Mouse (Mus musculus): ENCODE results near the gene Prm2. TPM values are rescaled to one million over a fixed set of nuclear protein-coding genes. Genes with fewer than 3 reads are reported as not detected.
A peak's percentile ranks its signal among the peaks of the same experiment; 100 is the strongest.
"Not testable (repeated sequence)": the region's sequence is repeated elsewhere in the genome, so short reads cannot be mapped to it uniquely, and the experiment has no call there.

The Prm2 gene
- polyA plus RNA-seq, 1 experiment from 2014 or later, result not detected

DNA sequence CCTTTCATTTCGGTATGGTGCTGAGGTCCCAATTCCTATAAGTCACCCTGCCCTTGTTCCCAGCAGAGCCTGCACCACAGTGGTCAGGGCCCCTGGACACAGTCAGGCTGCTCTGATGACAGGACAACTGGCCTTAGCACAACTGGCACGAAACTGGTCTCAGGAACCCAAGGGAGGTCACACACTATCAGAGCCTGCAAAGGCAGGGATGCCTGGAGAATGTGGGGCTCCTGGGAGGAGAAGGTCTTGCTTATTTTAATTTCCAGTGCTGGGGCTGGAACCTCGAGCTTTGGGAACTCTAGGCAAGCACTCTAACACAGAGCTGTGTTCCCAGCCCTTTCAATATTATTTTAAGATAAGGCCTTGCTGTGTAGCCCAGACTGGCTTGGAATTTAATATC lies 24.0 kb upstream of the Prm2 start:
- H3K36me3 ChIP-seq (ENCODE audit: control insufficient read depth, insufficient read depth, low read length), result no peaks in the 10 kb centered on the region
- H3K9me3 ChIP-seq (replicated peaks; ENCODE audit: control insufficient read depth, low read length), result no peaks in the 10 kb centered on the region
- no peaks in the 10 kb centered on the region for H3K4me1 ChIP-seq (ENCODE audit: control insufficient read depth, insufficient read depth, low read length)
- ATAC-seq (ENCODE audit: insufficient read depth, low FRiP score), result no peak
- H3K4me3 ChIP-seq (replicated peaks; ENCODE audit: low read length), result no peak overlapping the region
- H3K27ac ChIP-seq (ENCODE audit: low read length), result no peak overlapping the region
- H3K9ac ChIP-seq (ENCODE audit: low read length), result no peak overlapping the region; the same call in 1 of the 2 replicates
- H3K27me3 ChIP-seq (ENCODE audit: control insufficient read depth, insufficient read depth, low read length), result no peaks in the 10 kb centered on the region
- no peak overlapping the region for H3K4me2 ChIP-seq (ENCODE audit: low read depth, low read length)
- WGBS, result 66% methylated on average over 3 of the region's 3 CpGs

DNA sequence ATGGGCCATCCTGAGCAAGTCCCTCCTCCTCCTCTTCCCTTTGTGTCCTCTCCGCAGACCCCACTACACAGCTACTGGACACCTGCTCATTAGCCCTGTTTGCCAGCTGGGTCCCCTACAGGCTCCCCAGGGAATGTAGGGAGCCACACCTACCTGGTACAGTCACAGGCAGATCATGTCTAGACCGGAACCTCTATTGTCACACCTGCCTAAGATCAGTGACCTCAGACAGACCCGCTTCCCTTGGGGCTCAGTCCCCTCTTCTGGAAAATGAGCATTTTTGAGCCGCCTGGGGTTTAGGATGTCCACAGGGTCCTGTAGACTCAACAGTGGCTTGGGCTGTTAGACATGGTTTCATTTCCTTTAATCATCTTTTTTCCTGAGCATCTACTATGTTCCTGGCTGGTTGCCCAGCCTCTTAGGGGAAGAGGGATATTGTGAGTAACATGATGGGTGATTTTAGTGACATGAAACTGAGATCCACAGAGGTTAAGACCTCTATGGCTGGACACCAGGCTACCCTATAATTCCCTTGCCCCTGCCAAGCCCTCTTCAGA lies 22.7 kb upstream of the Prm2 start:
- no peak overlapping the region for H3K4me3 ChIP-seq (replicated peaks; ENCODE audit: low read length)
- no peaks in the 10 kb centered on the region for H3K4me1 ChIP-seq (ENCODE audit: control insufficient read depth, insufficient read depth, low read length)
- H3K9ac ChIP-seq (ENCODE audit: low read length), result no peak overlapping the region
- H3K9me3 ChIP-seq (replicated peaks; ENCODE audit: control insufficient read depth, low read length), result no peaks in the 10 kb centered on the region
- no peaks in the 10 kb centered on the region for H3K36me3 ChIP-seq (ENCODE audit: control insufficient read depth, insufficient read depth, low read length)
- ATAC-seq (ENCODE audit: insufficient read depth, low FRiP score), result no peak
- H3K27me3 ChIP-seq (ENCODE audit: control insufficient read depth, insufficient read depth, low read length), result no peaks in the 10 kb centered on the region
- H3K27ac ChIP-seq (ENCODE audit: low read length), result no peak overlapping the region
- 75% methylated on average over 4 of the region's 4 CpGs for WGBS
- H3K4me2 ChIP-seq (ENCODE audit: low read depth, low read length), result no peak overlapping the region

DNA sequence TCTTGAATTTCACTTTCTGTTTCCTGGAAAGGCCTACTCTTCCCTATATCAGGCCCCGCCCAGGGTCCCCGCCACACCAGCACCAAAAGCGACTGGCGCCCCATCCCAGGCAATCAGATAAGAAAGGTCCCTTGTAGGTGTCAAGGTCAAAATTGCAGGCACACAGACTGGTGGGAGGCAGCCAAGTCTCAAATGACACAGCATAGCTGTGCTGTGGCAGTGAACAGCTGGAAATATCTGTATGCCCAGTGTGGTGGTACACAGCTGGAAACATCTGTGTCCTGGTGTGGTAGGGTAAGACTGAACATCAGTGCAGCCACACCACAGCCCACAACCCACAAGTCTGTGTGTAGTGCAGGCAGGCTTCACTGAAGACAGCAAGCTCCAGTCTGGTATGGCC lies 18.9 kb upstream of the Prm2 start:
- Histone ChIP-seq H3K27me3 (ENCODE audit: control insufficient read depth, insufficient read depth, low read length) (no peaks in the 10 kb centered on the region), H3K4me1 (ENCODE audit: control insufficient read depth, insufficient read depth, low read length) (no peaks in the 10 kb centered on the region; the same call in 1 of the 2 replicates), H3K27ac (ENCODE audit: low read length) (no peak overlapping the region), H3K36me3 (ENCODE audit: control insufficient read depth, insufficient read depth, low read length) (no peaks in the 10 kb centered on the region), H3K4me3 (replicated peaks; ENCODE audit: low read length) (no peak overlapping the region), H3K9ac (ENCODE audit: low read length) (no peak overlapping the region), H3K4me2 (ENCODE audit: low read depth, low read length) (no peak overlapping the region), H3K9me3 (replicated peaks; ENCODE audit: control insufficient read depth, low read length) (no peaks in the 10 kb centered on the region)
- WGBS, result 53% methylated on average over 4 of the region's 4 CpGs
- ATAC-seq (ENCODE audit: insufficient read depth, low FRiP score), result no peak

DNA sequence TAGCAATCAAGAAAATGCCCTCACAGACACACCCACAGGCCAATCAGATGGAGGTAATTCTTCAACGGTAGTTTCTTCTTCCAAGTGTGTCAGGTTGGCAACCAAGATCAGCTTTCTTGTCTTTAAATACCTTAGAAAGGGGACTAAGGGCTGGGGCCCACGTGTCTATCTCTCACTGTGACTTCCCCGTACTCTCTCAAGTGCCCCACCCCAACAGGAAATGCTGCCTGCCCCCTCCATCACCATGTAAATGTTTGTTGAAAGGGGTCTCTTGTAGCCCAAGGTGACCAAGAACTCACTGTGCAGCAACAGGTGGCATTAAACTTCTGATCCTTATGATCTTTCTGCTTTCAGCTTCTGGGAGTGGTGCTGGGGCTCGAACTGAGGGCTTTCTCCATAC lies 17.8 kb upstream of the Prm2 start:
- Histone ChIP-seq H3K9me3 (replicated peaks; ENCODE audit: control insufficient read depth, low read length) (no peaks in the 10 kb centered on the region), H3K9ac (ENCODE audit: low read length) (no peak overlapping the region), H3K4me3 (replicated peaks; ENCODE audit: low read length) (no peak overlapping the region), H3K36me3 (ENCODE audit: control insufficient read depth, insufficient read depth, low read length) (no peaks in the 10 kb centered on the region), H3K4me2 (ENCODE audit: low read depth, low read length) (no peak overlapping the region), H3K27ac (ENCODE audit: low read length) (no peak overlapping the region), H3K27me3 (ENCODE audit: control insufficient read depth, insufficient read depth, low read length) (no peaks in the 10 kb centered on the region), H3K4me1 (ENCODE audit: control insufficient read depth, insufficient read depth, low read length) (no peaks in the 10 kb centered on the region; the same call in 1 of the 2 replicates)
- WGBS, result 76% methylated on average over 4 of the region's 4 CpGs
- no peak for ATAC-seq (ENCODE audit: insufficient read depth, low FRiP score)

DNA sequence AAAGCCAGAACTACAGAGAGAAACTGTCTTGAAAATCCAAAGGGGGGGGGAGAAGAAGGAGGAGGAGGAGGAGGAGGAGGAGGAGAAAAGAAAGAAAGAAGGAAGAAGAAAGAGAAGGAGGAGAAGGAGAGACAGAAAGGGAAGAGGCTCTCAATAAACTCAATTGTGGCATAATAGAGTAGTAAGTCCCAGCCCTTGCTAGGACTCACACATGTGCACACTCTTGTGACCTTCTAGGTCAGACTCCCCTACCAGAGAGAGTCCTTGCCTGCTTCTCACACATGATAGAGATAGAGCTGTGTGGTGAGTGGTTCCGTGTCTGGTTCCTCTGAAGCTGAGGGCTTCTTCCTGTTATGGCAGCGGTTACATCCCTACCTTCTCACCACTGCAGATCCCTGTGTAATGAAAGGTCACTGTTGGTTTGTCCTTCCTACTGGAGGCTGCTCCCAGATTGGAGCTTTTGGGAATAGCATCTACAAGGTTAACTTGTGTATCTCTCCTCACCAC lies 17.0 kb upstream of the Prm2 start, which contains the start of gene Gm11172:
Gene Gm11172 (plus strand): TSS at position 51 of the 507 bp plus-strand sequence.
- no peak for ATAC-seq (ENCODE audit: insufficient read depth, low FRiP score)
- no peak within 1 kb of the TSS for H3K4me3 ChIP-seq (replicated peaks; ENCODE audit: low read length)
- H3K4me2 ChIP-seq (ENCODE audit: low read depth, low read length), result no peak within 1 kb of the TSS
- H3K9me3 ChIP-seq (replicated peaks; ENCODE audit: control insufficient read depth, low read length), result no peaks in the 10 kb centered on the region
- WGBS, result 82% methylated on average over 2 of the region's 2 CpGs
- H3K27me3 ChIP-seq (ENCODE audit: control insufficient read depth, insufficient read depth, low read length), result no peaks in the 10 kb centered on the region
- no peaks in the 10 kb centered on the region for H3K36me3 ChIP-seq (ENCODE audit: control insufficient read depth, insufficient read depth, low read length)
- no peak within 1 kb of the TSS for H3K9ac ChIP-seq (ENCODE audit: low read length)
- H3K27ac ChIP-seq (ENCODE audit: low read length), result no peak within 1 kb of the TSS
- H3K4me1 ChIP-seq (ENCODE audit: control insufficient read depth, insufficient read depth, low read length), result no peaks in the 10 kb centered on the region; the same call in 1 of the 2 replicates

DNA sequence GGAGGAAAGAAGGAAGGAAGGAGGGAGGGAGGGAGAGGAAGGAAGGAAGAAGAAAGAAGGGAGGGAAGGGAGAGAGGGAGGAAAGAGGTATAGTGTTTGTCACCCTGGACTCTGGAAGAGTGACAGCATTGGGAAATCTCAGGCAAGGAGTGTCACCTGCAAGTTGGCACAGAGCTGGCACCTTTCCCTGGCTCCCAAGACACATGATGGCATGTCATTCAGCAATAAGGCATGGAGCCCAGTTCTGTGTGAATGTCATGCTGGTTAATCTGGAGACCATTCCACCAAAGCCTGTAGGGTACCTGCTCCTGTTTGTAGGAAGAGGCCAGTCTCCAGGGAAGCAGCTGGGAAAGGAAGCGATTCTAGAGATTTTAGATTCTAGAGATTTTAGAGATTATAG lies 14.4 kb upstream of the Prm2 start:
- Histone ChIP-seq H3K9me3 (replicated peaks; ENCODE audit: control insufficient read depth, low read length) (no peaks in the 10 kb centered on the region), H3K4me2 (ENCODE audit: low read depth, low read length) (no peak overlapping the region), H3K4me3 (replicated peaks; ENCODE audit: low read length) (no peak overlapping the region), H3K36me3 (ENCODE audit: control insufficient read depth, insufficient read depth, low read length) (no peaks in the 10 kb centered on the region), H3K9ac (ENCODE audit: low read length) (no peak overlapping the region), H3K27ac (ENCODE audit: low read length) (no peak overlapping the region), H3K27me3 (ENCODE audit: control insufficient read depth, insufficient read depth, low read length) (no peaks in the 10 kb centered on the region), H3K4me1 (ENCODE audit: control insufficient read depth, insufficient read depth, low read length) (no peaks in the 10 kb centered on the region; the same call in 1 of the 2 replicates)
- WGBS, result 90% methylated on average over 1 of the region's 1 CpGs
- no peak for ATAC-seq (ENCODE audit: insufficient read depth, low FRiP score)

DNA sequence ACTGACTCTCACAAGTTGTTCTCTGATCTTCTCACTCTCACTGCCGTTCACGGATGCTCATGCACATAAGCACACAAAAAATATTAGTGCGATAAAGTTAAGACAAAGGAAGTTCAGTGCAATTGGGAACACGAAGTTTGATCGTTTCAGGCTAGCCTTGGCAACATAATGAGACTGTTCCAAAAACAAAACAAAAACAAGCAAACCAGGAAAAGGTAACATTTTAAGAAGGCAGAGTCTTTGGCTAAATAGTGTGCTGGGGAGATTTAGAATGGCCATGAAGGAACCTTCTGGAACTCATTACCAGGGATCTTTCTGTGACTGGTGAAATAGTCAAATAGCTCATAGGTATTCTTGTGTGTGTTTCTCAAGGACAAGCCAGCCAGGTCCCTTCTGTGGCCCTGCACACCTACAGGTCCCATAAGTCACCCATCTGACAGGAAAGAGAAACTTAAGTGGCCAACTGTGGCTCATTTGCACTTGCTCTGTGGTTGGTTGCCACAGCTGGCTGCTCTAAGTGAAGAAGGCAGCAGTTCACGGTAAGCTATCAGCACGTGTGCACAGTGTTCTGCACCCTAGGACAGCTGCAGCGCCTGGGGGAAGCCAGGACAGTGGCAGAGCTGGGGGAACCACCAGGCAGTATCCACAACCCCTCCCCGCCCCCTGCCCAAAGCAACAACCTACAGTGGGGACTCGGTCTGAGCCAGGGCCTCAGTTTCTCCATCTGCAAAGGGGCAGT lies 10.0 kb upstream of the Prm2 start, which contains the start of gene Prm1:
Gene Prm1 (minus strand): TSS at position 51 of the 739 bp plus-strand sequence.
- Histone ChIP-seq H3K4me2 (ENCODE audit: low read depth, low read length) (no peak within 1 kb of the TSS), H3K4me1 (ENCODE audit: control insufficient read depth, insufficient read depth, low read length) (no peaks in the 10 kb centered on the region), H3K27ac (ENCODE audit: low read length) (no peak within 1 kb of the TSS), H3K27me3 (ENCODE audit: control insufficient read depth, insufficient read depth, low read length) (no peaks in the 10 kb centered on the region), H3K4me3 (replicated peaks; ENCODE audit: low read length) (no peak within 1 kb of the TSS), H3K9ac (ENCODE audit: low read length) (no peak within 1 kb of the TSS), H3K9me3 (replicated peaks; ENCODE audit: control insufficient read depth, low read length) (no peaks in the 10 kb centered on the region), H3K36me3 (ENCODE audit: control insufficient read depth, insufficient read depth, low read length) (no peaks in the 10 kb centered on the region)
- 77% methylated on average over 10 of the region's 10 CpGs for WGBS
- no peak for ATAC-seq (ENCODE audit: insufficient read depth, low FRiP score)

DNA sequence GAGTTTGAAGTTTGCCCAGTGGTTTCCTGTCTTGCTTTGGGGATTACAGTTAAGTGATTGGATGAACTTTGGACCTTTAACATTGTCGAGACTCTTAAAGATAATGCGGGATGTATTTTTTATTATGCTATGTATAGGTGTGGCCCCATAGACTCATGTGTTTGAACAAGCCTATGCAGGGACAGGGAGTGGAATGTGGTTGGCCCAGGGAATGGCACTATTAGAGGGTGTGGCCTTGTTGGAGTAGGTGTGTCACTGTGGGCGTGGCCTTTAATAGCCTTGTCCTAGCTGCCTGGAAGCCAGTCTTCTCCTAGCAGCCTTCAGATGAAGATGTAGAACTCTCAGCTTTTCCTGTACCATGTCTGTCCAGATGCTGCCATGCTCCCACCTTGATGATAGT lies 6.5 kb upstream of the Prm2 start:
- not testable (repeated sequence) for H3K4me2 ChIP-seq (ENCODE audit: low read depth, low read length); H3K9ac ChIP-seq (ENCODE audit: low read length); H3K27me3 ChIP-seq (ENCODE audit: control insufficient read depth, insufficient read depth, low read length); H3K4me1 ChIP-seq (ENCODE audit: control insufficient read depth, insufficient read depth, low read length); H3K36me3 ChIP-seq (ENCODE audit: control insufficient read depth, insufficient read depth, low read length); H3K27ac ChIP-seq (ENCODE audit: low read length); H3K9me3 ChIP-seq (replicated peaks; ENCODE audit: control insufficient read depth, low read length); H3K4me3 ChIP-seq (replicated peaks; ENCODE audit: low read length)
- 58% methylated on average over 3 of the region's 3 CpGs for WGBS
- peak; percentile 87; the same call in 1 of the 2 replicates for ATAC-seq (ENCODE audit: insufficient read depth, low FRiP score)

DNA sequence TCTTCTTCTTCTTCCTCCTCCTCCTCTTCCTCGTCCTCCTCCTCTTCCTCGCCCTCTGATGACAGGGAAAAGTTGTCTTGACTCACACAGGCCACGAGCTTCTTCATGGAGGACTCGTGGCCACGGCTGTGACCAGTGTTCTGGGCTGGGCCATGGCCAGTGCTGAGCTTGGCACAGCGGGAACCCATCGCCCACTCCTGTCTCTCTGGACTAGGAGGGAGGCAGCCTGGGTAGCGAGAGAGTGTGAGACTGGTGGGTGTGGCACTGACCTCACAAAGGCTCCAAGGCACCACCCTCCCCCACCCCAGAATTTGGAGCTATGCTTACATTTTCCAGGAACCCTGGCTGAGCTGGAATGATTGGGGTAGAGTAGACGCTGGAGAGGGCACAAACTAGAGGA lies 5.2 kb downstream of the Prm2 start, which contains the start of gene Prm3:
Gene Prm3 (minus strand): TSS at position 213 of the 400 bp plus-strand sequence.
- no peak within 1 kb of the TSS for H3K27ac ChIP-seq (ENCODE audit: low read length)
- no peak within 1 kb of the TSS for H3K9ac ChIP-seq (ENCODE audit: low read length)
- no peak within 1 kb of the TSS for H3K4me2 ChIP-seq (ENCODE audit: low read depth, low read length)
- H3K36me3 ChIP-seq (ENCODE audit: control insufficient read depth, insufficient read depth, low read length), result no peaks in the 10 kb centered on the region
- 64% methylated on average over 9 of the region's 9 CpGs for WGBS
- peaks cover 10% of the 10 kb centered on the region for H3K4me1 ChIP-seq (ENCODE audit: control insufficient read depth, insufficient read depth, low read length)
- H3K4me3 ChIP-seq (replicated peaks; ENCODE audit: low read length), result no peak within 1 kb of the TSS
- ATAC-seq (ENCODE audit: insufficient read depth, low FRiP score), result no peak
- no peaks in the 10 kb centered on the region for H3K9me3 ChIP-seq (replicated peaks; ENCODE audit: control insufficient read depth, low read length)
- peaks cover under 1% of the 10 kb centered on the region; the same call in 1 of the 2 replicates for H3K27me3 ChIP-seq (ENCODE audit: control insufficient read depth, insufficient read depth, low read length)
